Mouse (Mus musculus) heart, embryonic 14.5 days (tissue): ENCODE data around the gene Gm10959. TPM values are rescaled to one million over a fixed set of nuclear protein-coding genes. Genes with fewer than 3 reads are reported as not detected.

Experiments
- ATAC-seq: fragments of 200-750 bp; cut with Nextera tagmentation; 2 replicates; pipeline ENCODE4 v1.8.0; 2017; ENCODE audit warnings: low read depth, moderate TSS enrichment; ENCODE audit not compliant: insufficient number of reproducible peaks, insufficient read depth, low FRiP score
- H3K27ac ChIP-seq, 2 experiments: fragments of 200-500 bp in 1 of 2; fragments of 300-500 bp in 1 of 2; sonication (generic) in 1 of 2; replicated peaks in 1 of 2; 2 replicates each; pipeline ENCODE4 v1.5.1; 2012 to 2014; ENCODE audit warnings: low read depth in 2 of 2, low read length in 2 of 2, control low read depth in 1 of 2, mild to moderate bottlenecking in 1 of 2, mixed read lengths in 1 of 2; ENCODE audit not compliant: control insufficient read depth in 1 of 2, insufficient read depth in 1 of 2
- H3K27me3 ChIP-seq: fragments of 300-500 bp; sonication (generic); 2 replicates; pipeline ENCODE4 v1.6.1; 2014; ENCODE audit warnings: mild to moderate bottlenecking, low read length, control low read depth; ENCODE audit not compliant: control insufficient read depth, insufficient read depth
- H3K36me3 ChIP-seq: fragments of 300-500 bp; sonication (generic); 2 replicates; pipeline ENCODE4 v1.6.1; 2014; ENCODE audit warnings: mild to moderate bottlenecking, control low read depth, low read length, mixed read lengths; ENCODE audit not compliant: control insufficient read depth, insufficient read depth
- H3K4me1 ChIP-seq, 2 experiments: fragments of 200-500 bp in 1 of 2; fragments of 300-500 bp in 1 of 2; sonication (generic) in 1 of 2; 2 replicates each; pipeline ENCODE4 v1.6.1; 2012 to 2014; ENCODE audit warnings: low read length in 2 of 2, control low read depth in 1 of 2, mixed read lengths in 1 of 2; ENCODE audit not compliant: control insufficient read depth in 2 of 2, insufficient read depth in 2 of 2
- H3K4me2 ChIP-seq: fragments of 300-500 bp; sonication (generic); 2 replicates; pipeline ENCODE4 v1.6.1; 2014; ENCODE audit warnings: mild to moderate bottlenecking, low read length
- H3K4me3 ChIP-seq, 2 experiments: fragments of 200-500 bp in 1 of 2; fragments of 300-500 bp in 1 of 2; sonication (generic) in 1 of 2; 2 replicates each; pipeline ENCODE4 v1.5.1; 2012 to 2014; ENCODE audit warnings: low read length in 2 of 2, mild to moderate bottlenecking in 2 of 2, control low read depth in 1 of 2, low read depth in 1 of 2, moderate library complexity in 1 of 2; ENCODE audit not compliant: control insufficient read depth in 1 of 2, insufficient read depth in 1 of 2
- H3K9ac ChIP-seq: fragments of 300-500 bp; sonication (generic); 2 replicates; pipeline ENCODE4 v1.6.1; 2014; ENCODE audit warnings: mild to moderate bottlenecking, low read length
- H3K9me3 ChIP-seq: fragments of 300-500 bp; sonication (generic); 2 replicates; pipeline ENCODE4 v1.6.1; 2016; ENCODE audit warnings: low read length, control low read depth; ENCODE audit not compliant: control insufficient read depth
- WGBS: fragments of 180-500 bp; shearing (Covaris S2); extraction: QIAGEN DNeasy Blood & Tissue Kit; methylation state at CpG from one replicate; pipeline ENCODE4 v1.1.7; 2014; 5-methylcytosine and 5-hydroxymethylcytosine counted together
- polyA plus RNA-seq: library from polyadenylated mRNA; unstranded; fragments of >200 nt; fragmentation: Nextera tagmentation; extraction: Ambion mirVana; gene quantifications from 2 replicates; pipeline ENCODE4 v1.2.1, GENCODE M21; 2014

The Gm10959 gene
- polyA plus RNA-seq, 1 experiment from 2014 or later = not detected

DNA sequence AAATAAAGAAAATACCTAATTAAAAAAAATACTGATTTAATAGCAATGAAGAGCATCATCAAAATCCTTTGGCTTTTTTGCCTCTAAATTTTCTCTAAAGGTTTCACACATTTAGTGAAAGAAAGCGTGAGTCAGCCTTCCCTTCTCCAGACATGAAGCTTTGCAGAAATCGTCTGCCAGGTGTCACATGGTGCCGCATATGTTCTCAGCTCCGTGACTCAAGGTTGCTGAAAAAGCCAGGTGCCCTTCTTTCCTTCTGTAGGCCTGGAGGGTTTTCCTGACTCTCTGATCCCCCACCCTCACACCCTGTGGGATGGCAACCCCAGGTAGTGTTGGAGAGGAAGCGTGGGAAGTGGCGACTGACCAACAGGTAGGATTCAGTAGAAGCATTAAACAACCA lies 10.6 kb upstream of the Gm10959 start:
- no peak for ATAC-seq
- no peaks in the 10 kb centered on the region for H3K27me3 ChIP-seq

DNA sequence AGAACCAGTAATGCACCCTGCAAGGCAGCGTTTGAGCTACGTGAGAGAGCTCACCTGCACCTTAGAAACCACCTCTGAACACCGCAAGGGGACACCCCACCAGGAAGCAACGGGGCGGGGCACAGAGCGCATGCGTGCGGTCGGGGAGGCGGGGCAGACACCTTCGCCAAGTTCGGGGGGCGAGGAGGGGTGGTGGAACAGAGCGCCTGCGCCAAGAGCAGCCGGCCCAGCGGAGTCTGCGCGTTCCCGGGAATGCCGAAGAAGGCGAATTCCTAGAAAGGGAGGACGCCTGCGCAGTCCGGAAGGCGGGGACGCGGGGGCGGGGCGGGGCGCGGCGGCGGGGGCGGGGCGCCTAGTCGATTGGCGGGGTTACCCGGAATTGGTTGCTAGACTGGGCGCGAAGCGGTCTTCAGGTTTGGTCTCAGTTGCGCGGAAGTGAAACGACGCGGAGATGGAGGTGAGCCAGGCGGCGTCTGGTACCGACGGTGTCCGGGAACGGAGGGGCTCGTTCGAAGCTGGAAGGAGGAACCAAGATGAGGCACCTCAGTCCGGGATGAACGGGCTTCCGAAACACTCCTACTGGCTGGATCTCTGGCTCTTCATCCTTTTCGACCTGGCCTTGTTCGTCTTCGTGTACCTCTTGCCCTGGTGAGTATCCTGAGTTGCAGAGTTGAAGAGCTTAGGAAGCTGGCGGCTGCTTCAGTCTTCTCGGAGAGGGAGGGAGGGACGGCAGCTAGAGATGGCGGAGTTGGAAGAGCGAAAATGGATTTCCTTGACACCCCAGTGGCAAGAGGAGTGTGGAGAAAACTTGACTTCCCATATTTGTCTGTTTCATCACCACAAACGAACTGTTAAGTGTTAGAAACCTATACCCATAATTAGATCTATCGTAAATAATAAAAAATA lies 5.1 kb upstream of the Gm10959 start, which contains the start of gene 1810037I17Rik:
1810037I17Rik (plus strand) TSS at position 195 of the 906 bp plus-strand sequence.
- Histone ChIP-seq H3K36me3 (peaks cover 10% of the 10 kb centered on the region; the same call in 1 of the 2 replicates), H3K4me3 (peak within 1 kb of the TSS; percentile 65 to 72), H3K4me2 (peak within 1 kb of the TSS; percentile 87), H3K9ac (peak within 1 kb of the TSS; percentile 83), H3K27me3 (no peaks in the 10 kb centered on the region), H3K27ac (peak within 1 kb of the TSS; percentile 82 to 87), H3K9me3 (no peaks in the 10 kb centered on the region), H3K4me1 (peaks cover 0 to 7% of the 10 kb centered on the region in 2 experiments; a peak in 3 of 4 replicates)
- WGBS = under 1% methylated on average over 61 of the region's 68 CpGs
- peak; percentile 99 for ATAC-seq

More for the DNA sequence above, 10.6 kb upstream of the Gm10959 start:
- Histone ChIP-seq H3K4me2 (no peak overlapping the region), H3K27ac (no peak overlapping the region), H3K36me3 (peaks cover 35% of the 10 kb centered on the region), H3K9me3 (no peaks in the 10 kb centered on the region), H3K4me1 (no peaks in the 10 kb centered on the region), H3K9ac (no peak overlapping the region), H3K4me3 (no peak overlapping the region)
- 87% methylated on average over 6 of the region's 6 CpGs for WGBS

DNA sequence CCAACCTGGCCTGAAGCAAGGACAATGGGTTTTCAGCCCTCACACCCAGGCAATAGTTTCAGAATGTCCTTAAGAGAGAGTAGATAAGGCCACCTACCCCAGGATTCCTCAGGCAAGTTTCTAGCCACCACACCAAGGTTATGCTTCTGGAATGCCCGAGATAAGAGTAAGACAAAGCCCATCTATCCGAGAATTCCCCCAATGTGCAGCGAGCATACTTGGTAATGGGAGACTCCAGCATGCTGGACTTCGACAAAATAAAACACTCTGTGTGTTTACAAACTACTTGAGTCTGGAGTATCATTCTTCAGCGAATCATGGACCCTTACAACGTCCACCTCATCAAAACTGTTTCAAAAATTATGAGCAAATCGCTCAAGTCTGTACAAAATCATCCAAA lies 4.0 kb upstream of the Gm10959 start:
- 38% methylated on average over 7 of the region's 7 CpGs for WGBS
- no peak for ATAC-seq
- peak overlapping the region in 1 of 2 experiments; percentile 72; a peak in 1 of 4 replicates for H3K4me3 ChIP-seq
- peak overlapping the region; percentile 87 for H3K4me2 ChIP-seq
- H3K36me3 ChIP-seq = peaks cover 10% of the 10 kb centered on the region; the same call in 1 of the 2 replicates
- no peaks in the 10 kb centered on the region for H3K9me3 ChIP-seq
- peak overlapping the region; percentile 83; the same call in 1 of the 2 replicates for H3K9ac ChIP-seq
- peaks cover 0 to 7% of the 10 kb centered on the region in 2 experiments; a peak in 3 of 4 replicates for H3K4me1 ChIP-seq
- H3K27ac ChIP-seq = peak overlapping the region in 1 of 2 experiments; percentile 82; a peak in 1 of 4 replicates
- no peaks in the 10 kb centered on the region for H3K27me3 ChIP-seq

DNA sequence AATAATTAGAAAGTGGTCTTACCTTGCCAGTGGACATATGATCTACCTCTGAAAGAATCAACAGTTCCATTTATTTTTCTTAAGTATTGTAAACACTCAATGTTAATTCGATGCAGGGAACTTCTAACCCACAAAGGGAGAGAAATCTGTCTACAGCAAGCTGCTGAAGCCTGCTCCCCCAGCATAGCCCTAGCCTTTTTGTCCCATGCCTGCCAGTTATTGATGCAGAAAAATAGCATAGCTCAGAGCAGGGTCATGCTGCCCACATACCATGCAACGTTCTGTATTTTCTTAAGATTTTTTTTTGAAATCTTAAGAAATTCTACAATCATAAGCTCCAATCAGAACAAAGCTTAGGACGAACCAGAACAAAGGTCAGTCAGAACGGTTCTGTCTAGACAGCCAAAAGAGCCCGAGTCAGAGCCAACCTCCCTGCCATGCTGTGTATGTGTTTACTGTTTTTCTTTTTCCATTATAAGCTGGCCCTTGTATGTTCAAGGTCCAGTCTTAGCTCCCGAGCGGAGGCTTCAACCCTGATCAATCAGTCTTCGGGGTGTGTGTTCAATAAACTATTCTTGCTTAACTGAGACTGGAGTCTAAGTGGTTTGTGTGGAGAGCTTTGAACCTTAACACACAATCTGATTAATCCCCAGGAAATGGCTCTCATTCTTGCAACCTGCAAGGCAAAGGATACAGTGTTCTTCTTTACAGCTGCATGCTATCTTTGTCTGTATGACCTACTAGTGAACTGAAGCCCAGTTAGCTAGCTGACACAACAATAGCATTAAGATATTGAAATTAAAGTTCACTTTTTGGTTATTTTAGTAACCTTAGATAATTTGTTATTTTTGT lies 2.7 kb upstream of the Gm10959 start:
- no peak overlapping the region for H3K9ac ChIP-seq
- no peaks in the 10 kb centered on the region for H3K27me3 ChIP-seq
- H3K4me3 ChIP-seq = no peak overlapping the region
- ATAC-seq = no peak
- H3K4me2 ChIP-seq = no peak overlapping the region
- 83% methylated on average over 8 of the region's 8 CpGs for WGBS
- H3K9me3 ChIP-seq = no peaks in the 10 kb centered on the region
- H3K4me1 ChIP-seq = peaks cover 0 to 7% of the 10 kb centered on the region in 2 experiments; a peak in 3 of 4 replicates
- H3K36me3 ChIP-seq = peaks cover 3% of the 10 kb centered on the region; the same call in 1 of the 2 replicates
- no peak overlapping the region for H3K27ac ChIP-seq

DNA sequence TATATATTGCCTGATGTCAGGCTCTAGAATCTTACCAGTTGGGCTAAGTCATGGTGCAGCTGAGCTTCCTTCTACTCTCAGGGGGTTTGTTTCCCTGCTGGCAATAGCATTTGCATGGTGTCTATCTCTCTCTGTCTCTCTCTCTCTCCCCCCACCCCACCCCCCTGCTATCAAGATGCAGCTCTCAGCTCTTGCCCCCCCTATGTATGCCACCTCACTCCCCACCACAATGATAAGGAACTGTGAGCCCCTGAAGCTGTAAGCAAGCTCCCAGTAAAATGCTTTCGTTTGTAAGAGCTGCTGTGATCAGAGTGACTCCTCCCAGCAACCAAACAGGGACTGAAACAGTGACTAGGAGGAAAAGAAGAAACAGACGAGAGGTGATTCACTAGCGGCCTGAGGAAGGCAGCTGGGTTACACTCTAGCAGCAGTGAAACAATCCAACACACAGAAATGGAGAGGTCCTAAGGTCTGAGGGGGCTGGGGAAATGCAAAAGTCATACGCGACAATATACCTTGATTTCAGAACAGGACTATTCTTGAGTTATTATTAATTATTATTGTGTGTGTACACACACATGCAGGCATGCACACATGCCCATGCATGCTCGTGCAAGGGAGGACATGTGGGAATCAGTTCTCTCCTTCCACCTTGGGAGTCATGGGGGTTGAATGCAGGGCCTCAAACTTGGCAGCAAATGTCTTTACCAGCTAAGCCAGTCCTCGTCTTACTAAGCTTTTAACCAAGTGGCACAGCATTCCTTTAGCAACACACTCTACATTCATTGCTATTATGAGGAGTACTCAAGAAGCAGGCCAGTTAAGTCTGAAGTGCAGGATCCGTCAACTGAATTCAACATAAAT lies 1.6 kb upstream of the Gm10959 start:
- H3K27me3 ChIP-seq = no peaks in the 10 kb centered on the region
- WGBS = 49% methylated on average over 8 of the region's 8 CpGs
- H3K36me3 ChIP-seq = no peaks in the 10 kb centered on the region
- no peak overlapping the region for H3K4me3 ChIP-seq
- peaks cover 0 to 7% of the 10 kb centered on the region in 2 experiments; a peak in 3 of 4 replicates for H3K4me1 ChIP-seq
- no peak for ATAC-seq
- H3K4me2 ChIP-seq = no peak overlapping the region
- H3K9ac ChIP-seq = no peak overlapping the region
- no peak overlapping the region for H3K27ac ChIP-seq
- no peaks in the 10 kb centered on the region for H3K9me3 ChIP-seq

DNA sequence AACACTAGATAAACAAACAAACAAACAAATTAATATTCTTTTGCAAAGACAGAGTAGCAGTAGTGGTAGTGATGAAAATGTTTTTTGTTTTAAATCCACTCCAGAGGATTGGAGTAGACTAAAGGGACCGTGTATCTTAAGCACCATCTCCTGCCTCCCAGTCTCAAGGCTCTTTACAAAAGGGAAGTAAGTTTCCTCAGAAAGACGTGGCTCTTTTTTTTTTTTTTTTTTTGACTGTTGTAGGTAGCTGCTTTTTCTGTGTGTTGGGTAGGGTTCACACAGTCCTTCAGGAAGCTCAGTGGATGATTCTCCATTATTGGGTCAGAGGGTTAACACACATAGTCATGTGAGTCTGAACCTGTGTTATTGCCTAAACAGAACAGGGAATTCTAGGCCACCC lies 488 bp downstream of the Gm10959 start:
- no peak overlapping the region for H3K27ac ChIP-seq
- 73% methylated on average over 2 of the region's 2 CpGs for WGBS
- ATAC-seq = no peak
- H3K4me3 ChIP-seq = no peak overlapping the region
- peaks cover 0 to 7% of the 10 kb centered on the region in 2 experiments; a peak in 3 of 4 replicates for H3K4me1 ChIP-seq
- H3K4me2 ChIP-seq = no peak overlapping the region
- H3K36me3 ChIP-seq = no peaks in the 10 kb centered on the region
- no peak overlapping the region for H3K9ac ChIP-seq
- H3K9me3 ChIP-seq = no peaks in the 10 kb centered on the region
- no peaks in the 10 kb centered on the region for H3K27me3 ChIP-seq
